Mouse (Mus musculus): ENCODE measurements around the gene Dgkz.

The Dgkz gene

DNA sequence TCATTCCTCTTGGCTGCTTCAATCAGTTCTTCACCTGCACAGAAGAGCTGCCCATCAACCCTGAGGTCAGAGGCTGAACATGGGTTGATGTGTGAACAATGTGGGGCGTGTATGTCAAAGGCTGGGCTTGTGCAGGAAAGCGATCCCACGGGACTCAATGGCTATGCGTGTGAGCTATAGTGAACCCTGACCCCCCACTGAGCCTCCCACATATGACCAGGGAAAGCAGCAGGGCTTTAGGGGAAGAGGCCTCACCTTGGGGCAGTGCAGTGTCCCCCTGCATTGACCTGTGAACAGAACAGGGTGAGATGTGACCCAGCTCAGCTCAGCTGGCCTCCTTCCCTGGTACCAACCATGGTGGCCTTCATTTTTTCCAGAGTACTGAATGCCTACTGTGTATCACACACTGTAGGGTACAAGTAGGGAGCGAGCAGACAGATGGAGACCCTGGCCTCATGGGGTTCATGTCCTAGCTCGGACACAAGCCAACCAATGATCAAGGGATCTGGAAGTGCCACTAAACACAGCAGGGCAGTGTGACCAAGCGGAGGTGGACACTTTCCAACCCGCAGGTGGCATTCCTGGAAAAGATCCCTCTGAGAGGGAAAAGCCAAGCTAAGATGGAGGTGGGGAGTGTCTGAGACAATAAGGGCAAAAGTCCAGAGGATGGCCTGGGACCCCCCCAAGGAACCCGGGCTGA, 40.7 kb downstream of the Dgkz start:
- no peak for DNase-seq (ENCODE audit: low spot score)

DNA sequence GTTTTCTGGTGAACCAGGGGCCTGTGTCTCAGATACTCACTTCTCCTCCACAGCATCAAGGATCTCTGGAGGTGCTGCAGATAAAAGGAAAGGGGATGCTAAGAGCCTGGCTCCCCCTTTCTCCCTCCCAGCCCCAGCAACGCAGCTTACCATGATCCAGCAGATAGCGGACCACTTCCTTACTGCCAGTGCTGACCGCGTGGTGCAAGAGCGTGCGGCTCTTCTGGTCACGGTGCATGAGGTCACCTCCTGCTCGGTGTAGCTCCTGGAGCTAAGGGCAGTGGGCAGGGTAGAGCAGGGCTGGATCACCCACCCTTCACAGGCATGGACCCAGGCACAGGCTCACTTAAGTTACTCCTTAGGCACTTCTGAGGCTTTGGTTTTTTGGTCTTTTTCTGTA, 41.6 kb downstream of the Dgkz start:
- no peak for DNase-seq (ENCODE audit: low spot score)

DNA sequence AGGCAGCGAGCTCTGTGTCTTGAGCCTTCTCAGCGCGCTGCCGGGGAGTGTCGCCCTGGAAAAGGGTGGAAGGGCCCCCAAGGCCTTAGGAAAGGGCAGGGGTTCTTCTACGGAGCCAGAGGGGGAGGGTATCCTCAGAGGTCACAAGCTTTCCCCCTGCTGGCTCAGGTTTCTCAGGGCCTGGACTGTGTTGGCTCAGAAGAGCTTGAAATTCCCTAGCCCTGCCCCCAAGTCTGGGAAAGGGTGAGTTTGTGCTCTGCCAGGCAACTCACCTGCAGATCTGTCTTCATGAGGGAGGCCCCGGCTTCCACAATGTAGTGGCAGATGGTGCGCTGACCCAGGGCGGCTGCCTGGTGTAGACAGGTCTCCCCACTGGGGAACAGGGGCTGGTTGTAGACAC, 42.2 kb downstream of the Dgkz start:
- no peak for DNase-seq (ENCODE audit: low spot score)

DNA sequence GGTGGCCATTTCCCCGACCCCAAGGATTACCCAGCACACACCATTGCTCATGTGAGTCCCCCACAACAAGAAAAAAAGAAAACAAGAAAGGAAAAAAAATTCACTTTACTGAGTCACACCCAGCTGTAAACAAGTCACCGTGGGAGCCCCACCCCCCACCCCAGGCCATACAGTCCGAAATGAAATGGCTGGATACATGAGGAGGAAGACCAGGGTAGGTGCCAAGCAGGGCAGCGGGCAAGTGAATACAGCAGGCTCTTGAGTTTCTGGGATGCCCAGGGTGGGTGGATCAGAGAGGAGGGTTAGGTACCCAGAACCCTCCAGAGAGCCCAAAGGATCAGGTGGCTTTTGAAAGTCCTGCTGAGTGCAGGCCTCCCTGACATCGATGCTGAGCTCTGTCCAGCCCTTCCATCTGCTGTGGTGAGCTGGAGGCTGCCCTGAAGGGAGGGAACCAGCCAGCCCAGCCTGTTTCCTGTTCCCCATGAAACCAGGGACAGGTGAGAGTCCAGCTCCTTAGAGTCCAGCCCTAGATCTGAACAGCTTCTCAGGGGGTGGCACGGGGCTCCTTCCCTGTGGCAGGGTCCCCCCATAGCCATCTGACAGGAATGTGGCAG, 42.8 kb downstream of the Dgkz start:
- DNase-seq (ENCODE audit: low spot score), result no peak

DNA sequence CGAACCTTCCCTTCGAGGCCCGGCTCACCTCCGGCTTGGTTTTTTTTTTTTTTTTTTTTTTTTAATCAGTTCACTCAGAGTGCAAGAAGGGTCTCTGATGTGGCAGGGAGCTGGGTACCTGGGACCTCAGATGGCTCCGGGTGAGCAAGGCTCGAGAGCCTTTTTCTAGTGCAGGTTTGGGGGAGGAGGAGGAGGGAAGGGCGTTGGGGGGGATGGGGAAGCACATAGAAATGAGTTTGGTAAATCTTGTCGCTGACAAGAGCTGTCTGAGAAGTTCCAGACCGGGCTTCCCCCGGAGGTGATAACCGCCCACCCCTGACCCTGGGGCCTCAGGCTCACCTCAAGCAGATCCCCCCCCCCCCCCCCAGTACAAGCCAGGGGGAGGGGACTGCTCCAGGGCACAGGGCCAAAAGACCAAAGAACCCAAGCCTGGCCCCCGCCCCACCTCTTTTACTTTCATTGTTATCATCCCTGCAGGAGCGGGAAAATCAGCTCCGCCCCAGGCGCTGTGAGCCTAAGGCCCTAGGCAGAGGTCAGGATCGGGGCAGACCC, 43.4 kb downstream of the Dgkz start, which contains the start of gene Mdk:
Gene Mdk (minus strand): TSS at position 138 of the 552 bp plus-strand sequence.
- DNase-seq (ENCODE audit: low spot score), result no peak

DNA sequence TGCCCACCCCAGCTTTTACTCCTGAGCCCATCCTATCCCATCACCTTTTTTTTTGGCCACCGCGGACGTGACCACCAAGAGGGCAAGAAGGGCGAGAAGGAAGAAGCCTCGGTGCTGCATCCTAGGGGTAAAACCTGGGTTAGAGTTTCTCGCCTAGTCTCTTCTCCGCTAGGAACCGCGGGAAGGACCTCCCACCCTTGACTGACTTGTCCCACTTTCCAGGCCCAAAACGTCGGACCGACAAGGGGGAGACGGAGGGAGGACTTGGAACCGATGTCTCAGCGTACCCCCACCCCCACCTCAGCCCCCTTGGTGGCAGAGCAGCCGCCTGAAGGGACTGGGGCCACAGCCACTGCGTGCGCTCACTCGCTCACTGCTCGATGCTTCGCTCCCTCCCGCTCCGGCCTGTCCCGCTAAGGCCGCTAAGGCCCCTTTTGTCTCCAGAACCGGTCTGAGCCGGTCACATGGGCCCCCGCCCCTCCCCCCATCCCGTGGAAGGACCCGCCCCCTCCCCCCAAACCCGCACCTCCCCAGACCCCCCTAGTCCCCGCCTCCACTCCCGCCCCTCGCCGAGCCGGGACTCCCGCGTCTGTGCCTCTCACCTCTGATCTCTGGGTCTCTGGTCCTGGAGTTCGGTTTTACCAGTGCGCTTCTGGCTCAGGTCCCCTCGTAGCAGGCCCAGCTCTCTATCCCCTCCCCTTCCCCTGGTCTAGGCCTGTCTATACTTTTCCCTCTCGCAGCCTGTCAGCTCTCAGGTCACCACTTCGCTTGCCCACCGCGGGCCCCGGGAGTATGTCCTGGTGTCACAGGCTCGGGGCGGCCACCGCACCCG, 44.1 kb downstream of the Dgkz start:
- DNase-seq (ENCODE audit: low spot score), result no peak

DNA sequence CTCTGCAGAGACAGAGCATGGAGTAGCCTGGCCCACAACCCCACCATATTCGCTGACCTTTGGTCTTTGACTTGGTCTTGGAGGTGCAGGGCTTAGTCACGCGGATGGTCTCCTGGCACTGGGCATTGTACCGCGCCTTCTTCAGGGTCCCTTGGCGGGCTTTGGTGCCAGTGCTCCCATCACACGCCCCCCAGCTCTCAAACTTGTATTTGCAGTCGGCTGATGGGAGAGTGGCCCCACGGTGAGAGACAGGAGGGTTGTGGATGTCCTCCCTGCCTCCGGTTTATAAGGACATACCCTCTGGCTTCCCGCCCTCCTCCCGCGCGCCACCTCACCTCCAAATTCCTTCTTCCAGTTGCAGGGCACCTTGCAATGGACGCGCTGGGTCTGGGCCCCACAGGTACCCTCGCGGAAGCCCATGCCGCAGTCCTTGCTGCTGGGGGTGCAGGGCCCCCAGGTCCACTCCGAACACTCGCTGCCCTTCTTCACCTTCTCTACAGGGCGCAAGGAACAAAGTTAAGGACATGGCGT, 44.8 kb downstream of the Dgkz start:
- DNase-seq (ENCODE audit: low spot score), result no peak

DNA sequence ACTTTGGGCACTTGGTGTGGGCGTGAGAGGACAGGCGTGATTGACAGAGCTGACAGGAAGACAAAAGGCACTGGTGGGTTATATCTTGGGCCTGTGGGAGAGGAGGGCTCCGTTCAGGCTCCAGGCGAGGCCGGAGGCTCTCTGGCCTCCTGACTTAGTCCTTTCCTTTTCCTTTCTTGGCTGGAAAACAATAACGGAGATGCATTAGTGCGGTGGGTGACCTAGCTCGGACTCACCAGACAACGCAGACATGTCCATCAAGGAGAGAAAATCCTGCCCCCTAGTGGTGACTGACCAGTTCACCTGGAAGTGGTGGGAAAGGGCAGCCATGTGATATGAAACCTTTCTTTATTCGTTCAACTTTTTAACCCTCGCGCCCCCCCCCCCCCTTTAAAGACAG, 45.7 kb downstream of the Dgkz start:
- DNase-seq (ENCODE audit: low spot score), result peak; percentile 78

DNA sequence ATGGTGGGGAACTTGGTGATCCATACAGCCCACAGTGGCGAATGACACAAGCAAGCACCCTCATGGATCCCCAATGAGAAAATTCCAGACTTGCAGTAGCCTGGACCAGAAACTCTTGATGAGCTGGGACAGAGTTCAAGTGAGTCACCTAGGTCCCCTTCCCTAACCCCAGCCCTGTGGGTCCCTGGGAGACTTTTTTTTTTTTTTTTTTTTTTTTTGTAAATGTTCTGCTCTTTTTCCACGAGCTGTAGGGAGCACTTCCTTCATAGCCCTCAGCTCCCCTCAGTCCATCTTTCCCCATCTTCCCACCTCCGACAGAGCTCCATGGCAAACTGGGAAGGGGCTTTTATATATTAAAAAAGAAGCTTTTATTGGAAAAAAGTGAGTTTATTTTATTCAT, 46.2 kb downstream of the Dgkz start:
- no peak for DNase-seq (ENCODE audit: low spot score)

DNA sequence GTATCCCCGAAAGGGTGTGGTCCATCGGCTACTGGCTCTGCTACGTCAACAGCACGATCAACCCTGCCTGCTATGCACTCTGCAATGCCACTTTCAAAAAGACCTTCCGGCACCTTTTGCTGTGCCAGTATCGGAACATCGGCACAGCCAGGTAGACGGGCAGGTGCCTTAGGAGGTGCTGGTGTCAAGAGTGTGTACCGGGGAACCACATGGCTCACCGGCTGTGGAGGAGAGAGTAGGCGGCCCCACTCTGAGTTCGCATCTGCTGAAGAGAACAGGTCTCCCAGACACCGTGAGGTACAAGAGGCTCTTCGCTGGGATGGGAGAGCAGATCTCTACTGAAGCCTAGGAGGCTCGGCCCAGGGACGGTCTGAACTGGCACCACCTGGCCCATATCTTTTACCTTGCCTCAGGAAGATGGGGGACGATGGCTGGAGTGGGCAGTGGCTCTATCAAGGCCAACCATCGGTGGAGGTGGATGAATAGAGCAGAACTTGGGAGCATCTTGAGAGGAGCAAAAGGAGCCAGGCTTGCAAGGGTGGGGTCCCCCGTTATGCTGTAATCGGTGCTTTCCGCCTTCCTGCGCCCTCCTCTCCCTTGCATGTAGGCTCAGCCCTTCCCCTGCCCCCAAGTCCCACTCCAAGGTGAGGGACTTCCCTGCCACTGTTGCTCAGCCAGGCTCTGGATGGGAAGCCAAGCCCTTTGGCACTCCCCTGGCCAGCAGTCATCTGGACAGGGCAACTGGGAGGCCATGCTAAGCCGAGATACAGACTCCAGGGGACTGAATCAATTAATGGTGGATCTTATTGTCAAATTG, 46.9 kb downstream of the Dgkz start:
- no peak for DNase-seq (ENCODE audit: low spot score)

DNA sequence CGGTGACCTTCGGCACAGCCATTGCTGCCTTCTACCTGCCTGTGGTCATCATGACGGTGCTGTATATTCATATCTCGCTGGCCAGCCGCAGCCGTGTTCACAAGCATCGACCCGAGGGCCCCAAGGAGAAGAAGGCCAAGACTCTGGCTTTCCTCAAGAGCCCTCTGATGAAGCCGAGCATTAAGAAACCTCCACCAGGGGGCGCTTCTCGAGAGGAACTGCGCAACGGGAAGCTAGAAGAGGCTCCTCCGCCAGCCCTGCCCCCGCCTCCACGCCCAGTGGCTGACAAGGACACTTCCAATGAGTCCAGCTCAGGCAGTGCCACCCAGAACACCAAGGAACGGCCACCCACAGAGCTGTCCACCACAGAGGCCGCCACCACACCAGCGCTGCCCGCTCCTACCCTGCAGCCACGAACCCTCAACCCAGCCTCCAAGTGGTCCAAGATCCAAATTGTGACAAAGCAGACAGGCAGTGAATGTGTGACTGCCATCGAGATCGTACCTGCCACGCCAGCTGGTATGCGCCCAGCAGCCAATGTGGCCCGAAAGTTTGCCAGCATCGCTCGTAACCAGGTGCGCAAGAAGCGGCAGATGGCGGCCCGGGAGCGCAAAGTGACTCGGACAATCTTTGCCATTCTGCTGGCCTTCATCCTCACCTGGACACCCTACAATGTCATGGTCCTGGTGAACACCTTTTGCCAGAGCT, 47.7 kb downstream of the Dgkz start:
- no peak for DNase-seq (ENCODE audit: low spot score)

DNA sequence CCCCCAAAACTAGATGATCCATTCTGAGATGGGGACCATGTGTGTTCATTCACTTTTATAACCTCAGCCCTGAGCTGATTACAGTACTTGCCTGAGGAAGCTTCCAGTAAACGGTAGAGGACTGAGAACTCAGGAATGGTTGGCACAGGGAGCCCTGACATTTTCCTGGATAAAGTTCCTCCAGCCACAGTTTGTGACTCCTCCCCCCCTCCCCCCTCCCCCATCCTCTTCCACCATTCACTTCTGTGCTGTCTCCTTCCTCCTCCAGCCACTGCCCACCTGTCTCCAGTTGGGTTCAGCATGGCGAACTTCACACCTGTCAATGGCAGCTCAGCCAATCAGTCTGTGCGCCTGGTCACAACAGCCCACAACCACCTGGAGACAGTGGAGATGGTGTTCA, 48.7 kb downstream of the Dgkz start, which contains the start of gene Chrm4:
Gene Chrm4 (plus strand): TSS at position 301 of the 400 bp plus-strand sequence.
- no peak for DNase-seq (ENCODE audit: low spot score)

DNA sequence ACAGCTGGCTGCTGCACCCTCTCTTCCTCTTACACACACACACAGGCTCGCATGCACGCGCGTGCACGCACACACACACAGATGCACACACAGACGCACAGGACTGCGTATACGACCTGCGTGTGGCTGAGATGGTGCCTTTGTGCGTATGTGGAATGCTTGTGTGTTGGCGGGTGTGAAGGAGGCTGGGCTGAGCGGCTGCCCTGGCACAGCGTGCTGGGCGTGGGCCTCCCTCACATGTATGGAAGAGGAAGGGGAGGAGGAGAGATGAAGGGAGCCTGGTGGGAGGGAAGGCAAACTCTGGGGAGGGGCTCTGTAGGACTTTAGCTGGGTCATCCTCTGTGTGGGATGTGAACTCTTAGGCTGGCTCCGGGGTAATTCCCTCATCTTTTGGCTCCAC, 50.2 kb downstream of the Dgkz start:
- DNase-seq (ENCODE audit: low spot score), result no peak

DNA sequence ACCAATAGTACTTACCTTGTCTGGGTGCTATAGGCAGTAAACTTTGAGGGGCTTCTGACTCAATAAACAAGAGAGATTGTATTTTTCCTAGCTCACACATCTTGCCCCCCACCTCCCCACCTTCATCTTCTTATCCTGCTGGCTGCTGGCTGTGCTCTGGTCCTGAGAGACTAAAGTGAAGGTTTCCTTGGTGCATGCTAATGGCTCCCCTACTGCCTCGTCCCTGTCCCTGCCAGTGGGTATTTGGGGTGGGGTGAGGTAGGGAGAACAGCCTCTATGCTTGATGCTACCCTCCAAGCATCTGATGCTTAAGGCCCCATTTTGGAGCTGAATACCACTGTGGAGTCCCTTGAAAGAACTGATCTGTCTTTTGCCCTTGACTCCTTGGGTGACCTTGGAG, 50.9 kb downstream of the Dgkz start:
- DNase-seq (ENCODE audit: low spot score), result no peak

DNA sequence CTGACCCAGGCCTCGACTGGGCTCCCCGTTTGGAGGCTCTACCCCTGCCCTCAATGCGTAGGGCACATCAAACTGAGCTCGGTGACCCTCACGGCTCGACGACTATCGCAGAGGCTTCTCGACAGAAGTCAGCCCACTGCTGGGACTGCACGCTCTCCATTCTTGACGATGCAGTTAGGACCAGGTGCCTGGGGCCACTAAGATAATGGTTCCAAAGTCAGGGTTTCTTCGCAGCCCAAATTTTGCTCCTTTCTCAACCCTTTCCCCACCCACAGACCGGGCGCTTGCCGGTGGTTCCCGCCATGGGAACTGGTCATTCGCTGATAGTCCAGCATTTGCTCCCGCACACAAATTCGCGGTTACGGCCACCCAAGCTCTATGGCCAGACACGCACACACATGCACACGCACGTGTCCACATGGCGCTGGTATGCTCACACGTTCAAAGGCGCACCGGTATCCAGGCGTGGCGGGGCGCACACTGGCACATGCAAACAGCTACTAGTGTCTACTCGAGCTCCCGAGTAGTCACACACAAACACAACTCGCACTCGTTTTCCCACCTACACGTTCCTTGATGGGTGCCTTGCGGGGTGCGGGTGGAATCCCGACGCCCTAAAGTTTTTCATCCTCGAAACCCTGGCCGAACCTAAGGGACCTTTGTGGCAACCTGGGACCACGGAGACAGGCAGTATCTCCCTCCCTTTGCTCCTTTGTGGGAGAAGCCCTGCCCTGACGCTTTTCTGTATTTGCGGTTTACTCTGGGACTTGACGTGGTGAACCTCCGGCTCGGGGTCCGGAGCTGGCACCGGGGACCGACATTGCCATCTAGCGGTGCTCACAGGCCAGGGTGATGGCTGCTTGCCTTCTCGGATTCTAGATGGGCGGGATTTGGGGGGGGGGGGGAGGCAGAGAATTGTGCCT, 52.0 kb downstream of the Dgkz start:
- peak; percentile 79 for DNase-seq (ENCODE audit: low spot score)

DNA sequence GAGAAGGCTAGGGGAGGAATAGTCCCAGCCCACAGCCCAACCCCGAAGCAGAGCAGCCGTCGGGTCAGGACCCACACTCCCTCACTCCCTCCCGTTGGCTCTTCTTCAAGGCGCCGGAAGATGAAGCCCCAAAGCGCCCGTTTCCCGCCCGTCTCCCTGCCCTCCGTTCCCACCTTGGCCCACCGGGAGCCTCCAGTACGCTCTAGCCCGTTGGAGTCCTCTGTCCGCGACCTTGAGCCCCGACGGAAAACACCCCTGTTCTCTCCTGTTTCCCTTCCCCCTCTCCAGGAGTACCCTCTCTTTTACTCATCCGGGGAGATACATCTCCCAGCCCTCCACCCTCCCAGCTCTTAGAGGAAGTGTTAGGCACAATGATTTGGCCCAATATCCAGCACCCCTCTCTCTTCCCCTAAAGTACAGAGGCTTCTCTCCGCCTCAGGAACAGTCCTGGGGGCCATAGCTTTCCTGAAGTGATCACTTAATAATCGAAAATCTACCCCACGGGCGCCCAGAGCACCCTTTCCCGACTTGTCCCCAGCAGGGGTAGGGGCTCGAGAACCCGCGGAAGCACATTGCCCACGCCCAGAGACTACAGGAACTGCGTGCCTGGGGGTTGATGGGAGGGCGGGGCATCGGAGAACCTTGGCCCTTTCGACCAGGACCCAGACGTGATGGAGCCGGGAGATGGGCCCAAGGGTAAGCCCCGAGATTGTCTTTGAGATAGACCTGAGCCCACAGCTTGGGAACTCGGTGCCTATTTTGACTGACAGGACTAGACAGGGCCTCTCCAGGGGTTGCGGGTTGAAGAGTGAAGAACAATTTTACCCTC, 52.9 kb downstream of the Dgkz start:
- DNase-seq (ENCODE audit: low spot score), result peak; percentile 36

DNA sequence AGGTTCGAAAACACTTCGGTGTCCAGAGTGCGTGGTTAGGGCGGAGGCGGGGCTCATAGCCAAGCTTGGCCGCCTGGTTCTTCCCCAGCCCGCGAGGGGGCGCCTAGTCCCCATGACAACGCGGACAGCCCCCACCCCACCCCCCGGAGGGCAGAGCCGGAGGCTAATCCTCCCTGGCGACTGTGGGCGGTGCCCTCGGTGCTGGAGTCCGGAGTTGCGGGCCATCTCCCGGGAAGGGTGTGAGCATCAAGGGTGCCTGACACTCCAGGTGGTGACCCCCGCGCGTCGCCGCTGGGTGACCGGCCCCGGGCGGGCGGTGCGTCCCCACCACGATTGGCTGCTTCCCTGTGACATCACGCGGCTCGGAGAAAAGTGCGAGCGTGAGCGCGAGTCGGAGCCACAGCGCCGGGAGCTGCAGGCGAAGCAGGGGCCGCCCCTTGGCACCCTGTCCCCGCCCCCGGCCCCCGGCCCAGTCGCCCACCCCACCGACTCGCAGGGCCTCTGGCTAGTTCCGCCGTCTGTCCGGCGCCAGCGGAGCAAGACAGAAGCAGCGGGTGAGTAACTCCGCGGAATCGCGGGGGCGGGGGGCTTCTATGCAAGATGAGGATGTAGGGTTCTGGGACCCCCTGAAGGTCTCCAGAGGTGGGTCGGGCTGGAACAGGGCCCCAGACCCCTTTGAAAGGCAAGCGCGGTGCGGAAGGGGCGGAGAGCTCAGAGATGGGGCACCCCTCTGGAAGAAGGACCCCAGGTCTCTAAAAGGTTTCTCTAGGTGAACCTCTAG, 53.7 kb downstream of the Dgkz start:
- peak; percentile 91 for DNase-seq (ENCODE audit: low spot score)

DNA sequence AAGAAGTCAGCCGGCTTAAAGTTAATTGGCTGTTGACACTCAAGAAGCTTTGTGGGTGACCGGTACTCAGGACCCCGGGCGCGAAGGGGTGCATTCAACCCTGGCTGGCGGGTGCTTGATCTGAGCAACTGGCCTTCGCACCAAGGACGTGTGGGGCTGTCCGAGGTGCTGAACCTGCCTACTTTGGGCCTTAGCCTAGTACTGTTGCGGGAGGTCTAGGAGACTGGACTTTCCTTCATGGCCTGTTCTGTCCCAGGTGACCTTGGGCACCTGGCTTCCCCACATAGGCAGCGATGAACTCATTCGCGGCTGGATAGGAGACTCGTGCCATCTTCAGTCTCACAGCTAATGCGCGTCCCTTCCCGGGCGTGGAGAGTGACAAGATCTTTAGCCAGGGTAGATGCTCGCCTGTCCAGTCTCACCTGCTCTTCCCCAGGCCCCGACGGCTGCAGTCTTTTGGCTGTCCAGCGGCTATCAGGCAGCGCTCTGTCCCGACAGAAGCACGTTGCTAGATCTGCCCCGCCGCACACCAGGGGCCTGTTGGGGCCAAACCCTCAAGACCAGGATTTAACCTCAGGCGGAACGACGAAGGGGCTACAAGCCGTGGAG, 54.4 kb downstream of the Dgkz start:
- peak; percentile 30 for DNase-seq (ENCODE audit: low spot score)
